Mouse (Mus musculus) monocyte, adult 2 months (primary cell): ENCODE measurements around the gene Itga2.

Experiments
- DNase-seq, 2 experiments: peaks; one replicate each; pipeline ENCODE4 v3.0.0; 2022; ENCODE audit warnings: low spot score in 2 of 2, low read depth in 1 of 2

The Itga2 gene

DNA sequence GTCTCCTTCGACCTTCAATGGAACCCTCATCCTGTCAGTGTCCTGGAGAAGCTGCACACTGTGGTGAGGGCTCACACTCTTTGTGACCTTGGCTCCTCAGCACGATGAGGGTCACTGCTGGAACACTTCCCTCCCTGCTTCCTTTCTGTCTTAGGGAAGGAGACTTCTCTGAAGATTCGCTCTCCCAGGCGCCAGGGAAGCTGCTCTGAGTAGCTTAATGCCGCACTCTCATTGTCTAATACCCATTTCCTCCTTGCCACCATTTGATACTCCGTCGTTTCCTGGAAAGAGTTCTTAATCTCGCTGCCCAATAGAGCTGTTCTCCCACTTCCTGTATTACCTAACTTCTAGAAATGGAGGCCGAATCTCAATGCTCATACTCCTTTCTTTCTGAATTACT lies 46.7 kb downstream of the Itga2 start:
- no peak for DNase-seq

- DNase-seq: no peak
These were observed 53.2 kb downstream of the Itga2 start for GRCm38 (mm10) chr13:114878667-114879066.

DNA sequence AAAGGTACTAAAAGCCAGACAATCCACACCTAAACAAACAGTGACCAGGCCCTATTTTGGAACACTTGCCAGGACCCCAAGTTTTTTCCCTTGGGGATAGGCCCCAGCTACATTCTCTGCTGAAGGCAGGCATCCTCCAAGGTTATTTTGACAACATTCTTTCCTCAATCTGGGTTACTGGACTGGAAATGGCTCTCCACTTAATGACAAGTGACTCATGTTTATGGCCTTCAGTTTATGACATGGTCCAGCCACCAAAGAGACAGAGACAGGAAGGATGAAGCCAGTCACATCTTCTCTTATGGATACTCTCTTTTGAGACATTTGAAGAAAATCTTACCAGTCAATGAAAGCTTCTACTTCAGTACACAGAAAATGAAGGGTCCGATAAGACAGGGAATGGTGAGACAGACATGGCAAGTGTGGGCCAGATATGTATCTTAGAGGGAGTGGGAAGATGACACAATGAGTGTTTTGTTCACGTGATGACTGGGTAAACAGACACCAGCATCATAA lies 55.8 kb downstream of the Itga2 start:
- DNase-seq: no peak

DNA sequence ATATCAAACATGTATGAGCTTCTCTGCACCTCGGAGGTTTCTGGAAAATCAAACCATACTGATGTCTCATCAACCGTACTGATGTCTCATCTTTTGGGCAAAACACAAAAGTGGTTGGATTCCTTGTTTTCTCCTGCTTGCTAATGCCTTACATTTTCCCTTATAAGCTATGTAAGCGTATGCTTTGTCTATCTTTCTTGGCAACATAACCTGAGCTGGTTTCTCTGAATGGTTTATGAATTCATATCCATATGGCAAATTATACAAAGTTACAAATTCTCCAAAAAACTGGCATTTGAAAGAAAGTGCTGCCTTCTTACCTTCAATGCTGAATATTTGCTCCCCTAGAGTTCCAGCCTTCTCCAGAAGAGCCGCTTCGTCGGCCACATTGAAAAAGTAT lies 57.2 kb downstream of the Itga2 start:
- DNase-seq: no peak

- DNase-seq: no peak
These were observed 74.4 kb downstream of the Itga2 start for GRCm38 (mm10) chr13:114857525-114857924.

DNA sequence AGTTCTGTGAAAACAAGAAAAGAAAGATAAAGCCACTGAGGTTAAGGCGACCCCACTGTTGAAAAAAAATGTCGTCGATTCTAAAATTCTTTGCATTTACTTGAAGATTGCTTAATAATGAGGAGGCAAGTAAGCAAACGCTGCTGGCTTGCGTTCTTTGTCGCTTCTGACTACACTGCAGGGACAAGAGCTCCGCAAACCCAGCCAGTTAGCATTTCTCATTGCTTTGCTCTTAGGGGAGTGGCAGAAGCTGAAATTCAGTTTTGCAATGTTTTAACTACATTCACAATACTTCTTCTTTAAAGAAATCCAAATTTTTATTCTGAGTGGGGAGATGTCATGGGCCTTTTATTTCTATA lies 75.7 kb downstream of the Itga2 start:
- DNase-seq: no peak

DNA sequence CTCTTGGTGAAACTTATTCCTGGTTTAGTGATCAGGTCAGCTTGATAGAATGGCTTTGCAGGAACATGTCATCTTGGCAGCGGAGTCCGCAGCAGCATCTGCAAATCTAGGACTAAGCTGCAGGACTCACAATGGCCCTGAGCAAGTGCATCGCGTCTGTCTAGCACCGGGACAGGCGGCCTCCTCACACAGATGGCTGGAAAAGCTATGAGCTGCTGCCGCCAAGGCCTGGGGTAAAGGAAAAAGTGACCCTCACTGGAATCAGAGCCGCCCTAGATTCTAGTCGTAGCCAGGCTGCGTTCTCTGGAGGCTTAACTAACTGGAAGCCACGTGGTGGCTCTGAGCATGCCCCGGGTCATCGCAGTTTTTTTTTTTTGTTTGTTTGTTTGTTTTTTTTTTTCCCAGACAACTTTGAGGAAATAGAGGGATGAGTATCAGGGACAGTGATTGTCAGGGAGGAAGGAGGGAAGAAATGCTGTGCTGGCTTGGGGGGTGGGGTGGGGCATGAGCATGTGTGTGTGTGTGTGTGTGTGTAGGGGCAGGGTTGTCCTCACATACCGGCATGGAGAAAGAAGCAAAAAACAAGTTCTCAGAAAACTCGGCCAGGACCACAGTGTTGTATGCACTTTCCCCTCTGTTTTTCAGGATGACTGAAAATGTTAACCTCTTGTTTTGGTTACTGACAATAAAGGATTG lies 76.2 kb downstream of the Itga2 start:
- DNase-seq: no peak

- DNase-seq: no peak
These were observed 77.5 kb downstream of the Itga2 start for GRCm38 (mm10) chr13:114854428-114854827.

DNA sequence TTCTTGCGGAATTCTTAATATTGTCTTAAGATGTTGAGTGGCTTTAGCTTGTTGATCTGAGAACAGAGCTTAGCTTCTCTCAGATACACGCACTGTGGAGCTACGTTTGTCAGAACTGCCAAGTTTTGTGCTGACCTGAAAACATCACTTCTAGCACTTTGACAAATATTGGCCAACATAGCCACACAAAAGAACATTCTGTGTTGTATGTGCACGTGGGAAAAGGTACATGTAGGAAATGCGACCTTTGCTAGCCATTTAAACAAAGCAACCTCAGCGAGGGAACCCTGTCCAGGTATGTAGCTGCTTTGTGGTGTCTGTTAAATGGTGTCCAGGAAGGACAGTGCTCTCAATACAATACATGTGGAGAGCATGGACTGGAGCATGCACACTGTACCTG lies 77.9 kb downstream of the Itga2 start:
- DNase-seq: no peak

DNA sequence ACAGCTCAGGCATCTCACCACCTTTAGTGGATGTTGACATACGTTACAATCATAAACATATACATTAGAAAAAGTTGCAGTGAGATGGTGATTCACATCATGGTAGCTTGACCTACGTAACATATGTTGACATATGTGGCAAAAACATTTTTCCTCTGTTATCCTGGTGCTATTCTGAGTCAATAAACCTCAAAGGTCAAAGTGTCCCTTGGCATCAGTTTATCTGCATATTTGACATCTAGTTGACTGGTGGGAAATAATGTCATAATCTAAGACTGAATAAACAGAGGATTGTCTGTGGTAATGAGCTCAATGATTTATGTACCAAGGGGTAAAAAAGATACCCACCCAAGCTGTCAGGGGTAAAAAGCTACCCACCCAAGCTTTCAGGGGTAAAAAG lies 78.7 kb downstream of the Itga2 start:
- DNase-seq: no peak

DNA sequence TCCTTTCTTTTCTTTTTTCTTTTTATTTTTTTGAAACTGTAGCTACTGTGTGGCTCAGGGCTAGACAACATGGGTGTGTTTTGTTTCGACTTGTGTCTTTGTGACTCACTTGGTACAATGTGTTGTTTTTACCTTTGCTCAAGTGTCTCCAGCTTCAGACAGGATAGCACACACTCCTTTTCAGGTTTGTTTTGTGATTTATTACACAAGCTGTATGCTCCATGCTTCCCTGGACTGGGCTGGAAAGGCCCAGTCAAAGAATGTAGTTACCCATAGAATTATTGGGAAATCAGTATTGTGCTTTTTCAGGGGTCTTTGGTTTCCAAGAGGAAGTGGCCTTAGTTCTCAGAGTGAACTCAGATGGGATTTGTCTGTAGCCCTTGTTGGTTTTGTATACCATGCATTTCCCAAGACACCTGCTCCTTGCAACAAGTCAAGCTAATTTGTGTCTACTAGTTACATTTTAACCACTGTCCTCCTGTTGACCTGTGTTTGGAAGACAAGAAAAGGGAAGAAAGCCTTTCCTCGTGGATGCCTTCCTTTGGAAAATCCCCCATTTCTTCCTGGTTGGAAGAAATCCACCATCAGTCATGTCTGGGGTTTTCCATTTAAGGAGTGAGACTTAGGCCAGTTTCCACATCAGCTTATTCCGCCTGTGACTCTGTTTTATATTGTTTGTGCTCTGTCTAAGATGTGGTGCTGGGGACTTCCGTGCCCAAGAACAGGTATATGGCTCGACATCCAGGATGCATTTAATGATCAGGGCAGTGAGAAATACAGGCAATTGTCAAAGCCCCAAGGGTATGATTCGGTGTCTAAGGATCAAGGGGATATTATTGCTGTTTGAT lies 79.4 kb downstream of the Itga2 start:
- no peak for DNase-seq

GRCm38 (mm10) chr13:114848945-114849344 lies 83.0 kb downstream of the Itga2 start:
- DNase-seq: no peak

GRCm38 (mm10) chr13:114845804-114846203 lies 86.1 kb downstream of the Itga2 start:
- DNase-seq: no peak

DNA sequence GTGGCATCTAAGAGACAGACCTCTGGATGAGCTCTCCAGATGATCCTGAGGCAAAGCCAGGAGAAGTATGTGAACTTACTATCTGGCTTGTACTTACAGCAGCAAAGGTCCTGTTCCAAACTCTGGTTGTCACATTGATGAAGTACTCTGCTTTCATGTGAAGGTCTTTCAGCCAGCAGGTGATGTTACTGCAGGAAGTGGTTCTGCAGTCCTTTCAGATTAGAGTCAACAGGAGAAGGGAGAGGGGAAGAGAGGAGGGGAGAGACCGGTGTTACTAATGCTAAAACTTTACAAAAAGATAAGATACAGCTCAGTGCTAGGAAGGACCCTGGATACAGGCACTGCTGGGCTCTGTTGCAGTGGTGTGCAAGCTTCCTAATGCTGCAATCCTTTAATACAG lies 88.6 kb downstream of the Itga2 start:
- no peak for DNase-seq

DNA sequence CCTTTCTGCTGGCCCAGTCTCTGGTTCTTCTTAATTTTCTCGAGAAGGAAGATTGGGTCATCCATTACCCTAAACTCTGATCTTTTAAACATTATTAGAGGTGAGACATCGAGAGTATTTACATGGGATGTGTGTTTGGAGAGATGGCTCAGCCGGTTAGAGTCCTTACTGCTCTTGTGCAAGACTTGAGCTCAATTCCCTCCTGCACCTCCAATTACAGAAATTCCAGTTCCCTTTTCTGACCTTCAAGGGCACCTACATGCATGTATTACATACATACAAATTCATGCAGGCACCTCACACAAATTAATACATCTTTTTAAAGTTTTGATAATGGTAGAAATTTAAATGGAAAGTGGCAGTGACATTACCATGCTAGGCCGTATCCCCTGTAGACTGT lies 91.4 kb downstream of the Itga2 start:
- DNase-seq: no peak

- no peak for DNase-seq
These were observed 92.8 kb downstream of the Itga2 start for GRCm38 (mm10) chr13:114839098-114839497.

- no peak for DNase-seq
These were observed 93.3 kb downstream of the Itga2 start for GRCm38 (mm10) chr13:114838535-114838990.

- DNase-seq: no peak
These were observed 94.8 kb downstream of the Itga2 start for GRCm38 (mm10) chr13:114837061-114837460.

DNA sequence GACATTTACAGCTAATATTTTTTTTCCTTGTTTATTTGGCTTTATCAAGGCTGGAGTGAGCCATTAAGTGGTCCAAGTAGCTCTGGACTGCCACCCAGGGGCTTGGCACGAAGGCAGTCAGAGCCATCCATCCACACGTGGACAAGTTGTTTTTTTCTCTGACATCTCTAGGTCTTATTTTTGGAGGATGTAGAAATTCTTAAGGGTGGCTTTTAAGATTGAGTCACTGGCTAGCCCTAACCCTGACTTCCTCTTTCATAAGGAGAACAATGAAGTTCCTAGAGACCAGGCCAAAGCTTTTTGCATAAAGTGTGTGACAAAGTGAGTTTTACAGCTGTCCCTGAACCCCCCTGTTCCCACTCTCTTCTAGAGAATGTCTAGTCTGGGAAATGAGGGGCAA lies 97.3 kb downstream of the Itga2 start:
- DNase-seq: peak in 1 of 2 experiments; percentile 8

DNA sequence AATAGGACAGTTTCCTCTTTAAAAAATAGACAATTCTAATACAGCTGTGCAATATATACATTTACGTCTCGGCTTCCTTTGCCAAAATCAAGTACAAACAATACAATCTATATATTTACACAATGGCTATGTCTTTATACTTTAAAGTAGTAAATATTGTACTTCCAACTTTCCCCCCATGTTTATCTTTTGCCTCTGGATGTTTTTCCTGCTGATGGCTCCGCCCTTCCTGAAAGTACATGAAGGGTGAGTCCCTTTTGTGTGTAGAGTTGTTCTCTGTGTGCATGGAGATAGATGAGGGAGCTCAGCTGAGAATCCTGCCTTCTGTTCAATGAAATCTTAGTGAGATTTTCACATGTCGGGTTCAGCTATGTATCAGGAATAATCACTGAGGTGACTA lies 98.5 kb downstream of the Itga2 start:
- DNase-seq: no peak

DNA sequence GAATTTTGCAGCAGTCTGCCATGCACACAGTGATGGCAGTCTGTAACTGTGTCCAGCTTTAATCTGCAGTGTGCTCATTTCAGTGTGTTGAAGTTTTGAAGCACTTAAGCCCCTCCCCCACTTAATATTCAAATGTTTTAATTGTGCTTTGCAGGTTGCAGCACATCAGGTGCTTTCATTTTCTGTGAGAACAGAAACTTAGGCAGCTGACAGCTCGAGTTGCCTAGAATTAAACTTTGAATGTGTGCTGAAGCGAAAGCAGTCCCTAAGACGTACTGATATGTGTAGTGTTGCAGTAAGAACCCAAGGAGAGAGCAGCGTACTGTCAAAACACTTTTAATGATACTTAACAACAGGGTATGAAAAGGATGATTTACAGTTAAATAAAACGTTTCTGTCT lies 99.1 kb downstream of the Itga2 start:
- no peak for DNase-seq

- no peak for DNase-seq
These were observed 100.5 kb downstream of the Itga2 start for GRCm38 (mm10) chr13:114831367-114831833.
